Mouse (Mus musculus) lung, embryonic 16.5 days (tissue): Measurements from ENCODE around the gene Kcnk4. TPM values are rescaled to one million over a fixed set of nuclear protein-coding genes. Genes with fewer than 3 reads are reported as not detected.
A peak's percentile ranks its signal among the peaks of the same experiment; 100 is the strongest.

Source experiments
- ATAC-seq: fragments of 200-750 bp; cut with Nextera tagmentation; 2 replicates; pipeline ENCODE4 v1.8.0; 2017; ENCODE audit warnings: low read depth, mild to moderate bottlenecking, moderate library complexity
- H3K27ac ChIP-seq: fragments of 300-500 bp; sonication (generic); 2 replicates; pipeline ENCODE4 v1.5.1; 2014; ENCODE audit warnings: mild to moderate bottlenecking, control low read depth, low read length
- H3K27me3 ChIP-seq: fragments of 300-500 bp; sonication (generic); 2 replicates; pipeline ENCODE4 v1.6.1; 2014; ENCODE audit warnings: low read depth, low read length, mixed read lengths; ENCODE audit not compliant: control insufficient read depth, insufficient read depth
- H3K36me3 ChIP-seq: fragments of 300-500 bp; sonication (generic); 2 replicates; pipeline ENCODE4 v1.6.1; 2014; ENCODE audit warnings: low read length; ENCODE audit not compliant: control insufficient read depth, insufficient read depth
- H3K4me1 ChIP-seq: fragments of 300-500 bp; sonication (generic); replicated peaks from 2 replicates; pipeline ENCODE4 v1.6.1; 2014; ENCODE audit warnings: low read length, mixed read lengths; ENCODE audit not compliant: control insufficient read depth, insufficient read depth
- H3K4me2 ChIP-seq: fragments of 300-500 bp; sonication (generic); 2 replicates; pipeline ENCODE4 v1.6.1; 2014; ENCODE audit warnings: low read depth, low read length, control low read depth
- H3K4me3 ChIP-seq: fragments of 300-500 bp; sonication (generic); 2 replicates; pipeline ENCODE4 v1.5.1; 2014; ENCODE audit warnings: mild to moderate bottlenecking, low read length, control low read depth
- H3K9ac ChIP-seq: fragments of 300-500 bp; sonication (generic); 2 replicates; pipeline ENCODE4 v1.6.1; 2014; ENCODE audit warnings: low read length, control low read depth
- H3K9me3 ChIP-seq: fragments of 300-500 bp; sonication (generic); 2 replicates; pipeline ENCODE4 v1.6.1; 2016; ENCODE audit warnings: low read length; ENCODE audit not compliant: control insufficient read depth
- WGBS: fragments of 180-500 bp; shearing (Covaris S2); extraction: QIAGEN DNeasy Blood & Tissue Kit; methylation state at CpG from one replicate; pipeline ENCODE4 v1.1.7; 2014; 5-methylcytosine and 5-hydroxymethylcytosine counted together
- polyA plus RNA-seq: library from polyadenylated mRNA; unstranded; fragments of >200 nt; fragmentation: Nextera tagmentation; extraction: Ambion mirVana; gene quantifications from 2 replicates; pipeline ENCODE4 v1.2.1, GENCODE M21; 2015

The Kcnk4 gene
- polyA plus RNA-seq, 1 experiment from 2014 or later = 0.21 TPM

DNA sequence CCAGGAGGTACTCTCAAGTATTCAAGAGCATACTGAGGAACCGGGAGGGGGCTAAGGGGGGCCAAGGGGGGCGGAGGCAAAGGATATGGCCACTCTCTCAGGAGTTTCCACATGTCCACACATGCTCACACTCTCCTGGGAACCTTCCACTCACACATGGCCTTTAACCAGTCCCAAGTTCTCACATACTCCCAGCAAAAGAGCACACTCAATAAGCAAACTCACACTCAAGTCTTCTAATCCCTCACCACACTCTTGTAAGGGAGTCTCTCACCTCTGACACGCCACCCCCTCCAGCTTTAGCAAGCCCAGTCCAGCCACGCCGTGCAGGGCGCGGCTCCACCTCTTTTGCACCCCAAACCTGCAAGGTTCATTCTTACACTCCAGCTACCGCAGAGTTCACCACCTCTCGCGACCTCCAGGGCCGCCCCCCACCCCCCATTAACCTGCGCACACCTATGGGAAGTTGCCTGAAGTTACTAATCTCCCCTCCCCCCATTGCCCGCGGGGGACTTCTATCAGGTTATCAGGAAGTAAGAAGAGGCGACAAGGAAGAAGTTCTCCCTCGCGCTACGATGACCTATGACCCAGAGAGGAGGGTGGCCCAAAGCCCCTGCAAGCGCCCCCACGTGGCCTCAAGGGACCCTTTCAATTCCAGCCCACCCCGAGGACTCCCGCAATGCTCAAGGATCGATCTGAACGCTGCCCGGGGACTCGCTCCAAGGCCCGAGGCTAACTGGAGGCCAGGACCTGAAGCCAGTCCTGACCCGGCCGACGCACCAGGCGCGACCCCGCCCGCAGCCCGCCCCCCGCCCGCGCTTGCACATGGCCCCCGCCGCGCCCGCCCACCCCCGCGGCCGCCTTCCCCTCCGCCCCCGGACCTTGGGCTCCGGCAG lies 13.3 kb downstream of the Kcnk4 start:
- no peak for ATAC-seq
- Histone ChIP-seq H3K9me3 (no peaks in the 10 kb centered on the region), H3K36me3 (no peaks in the 10 kb centered on the region), H3K9ac (peak overlapping the region; percentile 84), H3K27ac (peak overlapping the region; percentile 80), H3K4me2 (peak overlapping the region; percentile 97), H3K4me1 (peaks cover 28% of the 10 kb centered on the region), H3K27me3 (peaks cover 33% of the 10 kb centered on the region), H3K4me3 (peak overlapping the region; percentile 85)
- WGBS = under 1% methylated on average over 43 of the region's 48 CpGs

DNA sequence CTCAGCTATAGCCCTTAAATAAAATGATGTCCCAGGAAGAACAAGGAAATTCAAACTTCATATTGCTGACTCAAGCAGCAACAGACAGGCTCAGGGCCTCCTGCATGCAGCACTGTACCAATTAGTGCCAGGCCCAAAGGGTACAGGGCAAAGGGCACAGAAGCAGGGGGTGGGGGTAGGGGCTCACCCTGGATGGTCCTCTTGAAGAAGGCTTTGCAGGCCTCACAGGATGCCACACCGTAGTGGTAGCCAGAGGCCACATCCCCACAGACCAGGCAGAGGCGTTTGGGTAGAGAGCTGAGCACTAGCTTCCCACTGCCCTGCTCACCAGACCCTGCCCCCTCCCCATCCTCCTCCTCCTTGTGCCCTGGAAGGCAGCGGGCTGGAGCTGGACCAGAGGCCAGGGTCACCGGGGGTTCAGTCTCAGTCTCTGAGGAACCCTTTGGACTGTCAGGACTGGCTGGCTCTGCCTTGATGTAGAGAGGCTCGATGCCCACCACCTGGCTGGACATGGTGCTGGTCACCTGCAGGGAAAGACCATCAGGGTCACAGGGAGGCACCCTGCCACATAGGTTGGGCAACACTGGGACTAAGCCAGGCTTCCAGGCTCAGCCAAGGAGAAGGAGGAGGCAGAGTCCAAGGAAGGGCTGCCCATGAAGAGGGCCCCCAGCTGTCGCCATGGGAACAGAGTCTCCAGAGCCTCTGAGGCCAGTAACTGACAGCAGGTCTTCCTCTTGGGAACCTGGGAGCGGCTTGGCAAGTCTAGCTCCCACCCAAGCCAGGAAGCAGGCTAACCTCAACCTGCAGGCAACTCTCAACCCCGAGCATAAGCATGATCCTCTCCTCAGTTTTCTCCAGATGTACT lies 14.2 kb downstream of the Kcnk4 start:
- no peaks in the 10 kb centered on the region for H3K36me3 ChIP-seq
- no peaks in the 10 kb centered on the region for H3K9me3 ChIP-seq
- 28% methylated on average over 8 of the region's 8 CpGs for WGBS
- H3K27ac ChIP-seq = peak overlapping the region; percentile 80
- H3K4me1 ChIP-seq = peaks cover 19% of the 10 kb centered on the region
- peaks cover 24% of the 10 kb centered on the region for H3K27me3 ChIP-seq
- peak overlapping the region; percentile 97 for H3K4me2 ChIP-seq
- ATAC-seq = no peak
- H3K9ac ChIP-seq = peak overlapping the region; percentile 84
- peak overlapping the region; percentile 85 for H3K4me3 ChIP-seq

DNA sequence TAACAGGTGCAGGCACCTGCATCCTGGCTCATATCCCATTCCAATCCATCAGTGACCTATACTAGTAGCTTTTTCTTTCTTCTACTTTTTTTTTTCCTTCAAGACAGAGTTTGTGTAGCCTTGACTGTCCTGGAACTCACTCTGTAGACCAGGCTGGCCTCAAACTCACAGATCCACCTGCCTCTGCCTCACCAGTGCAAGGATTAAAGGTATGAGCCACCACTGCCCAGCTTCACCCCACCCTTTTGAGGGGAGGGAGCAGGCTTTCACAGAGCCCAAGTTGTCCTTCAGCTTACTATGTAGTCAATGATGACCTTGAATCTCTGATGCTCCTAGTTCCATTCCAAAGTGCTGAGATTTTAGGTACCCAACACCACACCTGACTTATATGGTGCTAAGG lies 14.9 kb downstream of the Kcnk4 start:
- ATAC-seq = no peak
- no peak overlapping the region for H3K4me3 ChIP-seq
- peaks cover 14% of the 10 kb centered on the region for H3K4me1 ChIP-seq
- peaks cover 17% of the 10 kb centered on the region for H3K27me3 ChIP-seq
- no peaks in the 10 kb centered on the region for H3K9me3 ChIP-seq
- H3K27ac ChIP-seq = no peak overlapping the region
- H3K9ac ChIP-seq = no peak overlapping the region
- no peak overlapping the region for H3K4me2 ChIP-seq
- no peaks in the 10 kb centered on the region for H3K36me3 ChIP-seq

DNA sequence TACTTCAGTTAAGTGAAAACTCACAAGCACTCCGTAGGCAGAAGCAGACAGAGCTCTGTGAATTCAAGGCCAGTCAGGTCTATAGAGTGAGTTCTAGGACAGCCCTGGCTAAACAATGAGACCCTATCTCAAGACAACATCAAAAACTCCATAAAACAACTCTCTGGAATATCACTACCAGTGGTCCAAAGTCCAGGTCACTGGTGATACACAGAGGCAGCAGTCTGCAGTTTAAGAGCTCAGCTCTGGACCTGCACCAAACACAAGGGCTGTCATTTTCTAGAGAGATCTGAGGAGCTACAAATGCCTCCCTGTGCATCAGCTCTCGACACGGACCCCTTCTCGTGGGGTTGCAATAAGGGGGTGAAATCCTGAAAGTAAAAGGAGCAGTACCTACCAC lies 16.0 kb downstream of the Kcnk4 start:
- 83% methylated on average over 4 of the region's 4 CpGs for WGBS
- peaks cover 3% of the 10 kb centered on the region; the same call in 1 of the 2 replicates for H3K36me3 ChIP-seq
- peaks cover 14% of the 10 kb centered on the region for H3K4me1 ChIP-seq
- no peak for ATAC-seq
- H3K9me3 ChIP-seq = no peaks in the 10 kb centered on the region
- H3K4me2 ChIP-seq = no peak overlapping the region
- no peak overlapping the region for H3K9ac ChIP-seq
- H3K27me3 ChIP-seq = peaks cover 7% of the 10 kb centered on the region
- no peak overlapping the region for H3K4me3 ChIP-seq
- H3K27ac ChIP-seq = no peak overlapping the region

DNA sequence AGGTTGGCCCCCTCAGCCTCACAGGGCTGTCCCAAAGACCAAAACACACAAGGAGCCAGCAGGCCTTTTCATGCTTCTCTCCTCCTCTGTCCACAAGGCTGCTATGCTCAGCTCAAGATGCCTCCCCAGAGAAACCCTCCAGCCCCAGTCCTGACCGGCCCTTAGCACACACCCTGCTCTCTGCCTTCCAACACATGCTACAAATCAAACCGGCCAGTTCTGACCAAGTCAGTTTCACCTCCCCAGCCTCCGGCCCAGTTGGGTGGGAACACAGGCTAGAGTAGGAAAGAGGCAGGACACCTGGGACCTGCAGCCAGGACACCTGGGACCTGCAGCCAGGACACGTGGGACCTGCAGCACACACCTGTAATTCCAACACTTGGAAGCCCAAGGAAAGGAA lies 17.8 kb downstream of the Kcnk4 start:
- ATAC-seq = no peak
- H3K27me3 ChIP-seq = no peaks in the 10 kb centered on the region
- H3K4me2 ChIP-seq = no peak overlapping the region
- WGBS = 59% methylated on average over 4 of the region's 4 CpGs
- no peaks in the 10 kb centered on the region for H3K9me3 ChIP-seq
- peaks cover 14% of the 10 kb centered on the region for H3K36me3 ChIP-seq
- H3K27ac ChIP-seq = no peak overlapping the region
- peaks cover 14% of the 10 kb centered on the region for H3K4me1 ChIP-seq
- no peak overlapping the region for H3K9ac ChIP-seq
- H3K4me3 ChIP-seq = no peak overlapping the region

DNA sequence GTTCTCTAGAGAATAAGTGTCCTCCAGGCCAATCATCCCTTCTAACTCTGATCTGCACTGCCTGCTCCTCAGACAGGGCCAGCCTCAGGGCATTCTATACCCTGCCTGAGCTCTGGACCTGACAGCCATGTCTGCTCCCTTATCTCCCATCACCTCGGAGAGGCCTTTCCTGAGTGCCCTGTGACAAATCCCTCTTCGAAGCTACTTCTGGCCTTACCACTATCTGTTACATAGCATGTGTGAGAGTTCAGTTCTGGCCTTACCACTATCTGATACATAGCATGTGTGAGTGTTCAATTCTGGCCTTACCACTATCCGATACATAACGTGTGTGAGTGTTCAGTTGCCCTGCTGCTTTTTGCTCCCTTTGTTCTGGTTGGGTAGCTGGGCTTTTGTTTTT lies 19.0 kb downstream of the Kcnk4 start:
- Histone ChIP-seq H3K4me2 (no peak overlapping the region), H3K4me3 (no peak overlapping the region), H3K9me3 (no peaks in the 10 kb centered on the region), H3K4me1 (peaks cover 12% of the 10 kb centered on the region), H3K27ac (no peak overlapping the region), H3K27me3 (no peaks in the 10 kb centered on the region), H3K36me3 (peaks cover 14% of the 10 kb centered on the region), H3K9ac (no peak overlapping the region)
- WGBS = 68% methylated on average over 4 of the region's 4 CpGs
- no peak for ATAC-seq

DNA sequence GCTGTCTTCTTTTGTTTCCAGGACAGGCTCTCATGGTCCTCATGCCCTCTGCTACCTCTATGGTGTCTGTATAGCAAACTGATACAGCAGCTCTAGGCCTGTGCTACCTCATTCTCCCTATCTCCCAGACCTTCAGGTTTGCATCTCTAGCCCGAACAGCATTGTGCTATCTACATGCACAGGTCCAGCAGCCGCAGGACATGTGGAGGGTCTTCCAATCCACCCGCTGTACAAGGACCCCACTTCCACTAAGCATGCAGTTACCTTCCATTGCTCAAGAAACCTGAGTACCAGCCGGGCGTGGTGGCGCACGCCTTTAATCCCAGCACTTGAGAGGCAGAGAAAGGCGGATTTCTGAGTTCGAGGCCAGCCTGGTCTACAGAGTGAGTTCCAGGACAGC lies 19.8 kb downstream of the Kcnk4 start:
- WGBS = 90% methylated on average over 9 of the region's 9 CpGs
- Histone ChIP-seq H3K4me1 (peaks cover 7% of the 10 kb centered on the region), H3K27me3 (no peaks in the 10 kb centered on the region), H3K9ac (no peak overlapping the region), H3K27ac (no peak overlapping the region), H3K9me3 (no peaks in the 10 kb centered on the region), H3K4me2 (no peak overlapping the region), H3K36me3 (peaks cover 14% of the 10 kb centered on the region), H3K4me3 (no peak overlapping the region)
- ATAC-seq = no peak

DNA sequence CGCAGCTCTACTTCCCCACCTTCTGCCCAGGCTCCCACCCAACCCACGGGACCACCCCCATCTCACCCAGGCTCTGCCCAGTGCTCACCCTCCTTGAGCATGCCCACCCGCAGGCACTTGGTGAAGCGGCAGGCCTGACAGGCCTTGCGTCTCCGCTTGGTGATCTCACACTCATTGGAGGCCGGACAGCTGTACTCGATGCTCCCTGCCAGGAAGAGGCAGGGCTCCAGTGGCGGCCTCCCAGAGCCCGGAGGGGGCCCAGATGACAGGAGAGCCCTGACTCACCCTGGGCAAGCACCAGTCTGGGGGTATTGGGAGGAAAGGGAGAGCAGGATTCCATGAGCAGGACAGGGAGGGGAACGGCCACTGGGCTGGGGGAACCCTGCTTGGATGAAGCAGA lies 20.3 kb downstream of the Kcnk4 start:
- 68% methylated on average over 11 of the region's 11 CpGs for WGBS
- Histone ChIP-seq H3K4me3 (no peak overlapping the region), H3K27ac (no peak overlapping the region), H3K9me3 (no peaks in the 10 kb centered on the region), H3K36me3 (peaks cover 14% of the 10 kb centered on the region), H3K27me3 (no peaks in the 10 kb centered on the region), H3K9ac (no peak overlapping the region), H3K4me2 (no peak overlapping the region), H3K4me1 (peaks cover 7% of the 10 kb centered on the region)
- ATAC-seq = no peak

DNA sequence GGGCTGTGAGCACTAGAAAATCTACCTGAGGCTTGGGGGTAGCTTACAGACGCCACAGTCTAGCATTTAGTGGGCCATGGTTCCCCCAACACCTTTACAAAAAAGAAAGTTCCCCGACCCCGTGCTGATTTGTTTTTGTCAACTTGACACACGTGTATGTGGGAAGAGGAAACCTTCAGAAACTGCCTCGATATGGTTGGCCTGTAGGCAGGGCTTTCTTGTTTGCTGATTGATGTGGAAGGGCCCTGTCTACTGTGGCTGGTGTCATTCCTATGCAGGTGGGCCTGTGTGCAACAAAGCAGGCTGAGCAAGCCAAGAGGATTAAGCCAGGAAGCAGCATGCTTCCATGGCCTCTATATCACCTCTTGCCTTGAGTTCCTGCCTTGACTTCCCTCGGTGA lies 21.3 kb downstream of the Kcnk4 start:
- ATAC-seq = no peak
- no peak overlapping the region for H3K9ac ChIP-seq
- WGBS = 74% methylated on average over 6 of the region's 6 CpGs
- H3K27ac ChIP-seq = no peak overlapping the region
- H3K27me3 ChIP-seq = no peaks in the 10 kb centered on the region
- no peaks in the 10 kb centered on the region for H3K9me3 ChIP-seq
- H3K4me1 ChIP-seq = peaks cover 14% of the 10 kb centered on the region
- peaks cover 14% of the 10 kb centered on the region for H3K36me3 ChIP-seq
- H3K4me3 ChIP-seq = no peak overlapping the region
- no peak overlapping the region for H3K4me2 ChIP-seq
